Mouse (Mus musculus): ENCODE measurements at regions not wholly inside any gene's neighbourhood (a gene's known extent, or its start where the extent isn't known, plus 50 kb on each side); places are given as distances from the start of the nearest gene placed in this dataset.
"Not testable (repeated sequence)": the region's sequence is repeated elsewhere in the genome, so short reads cannot be mapped to it uniquely, and the experiment has no call there.

DNA sequence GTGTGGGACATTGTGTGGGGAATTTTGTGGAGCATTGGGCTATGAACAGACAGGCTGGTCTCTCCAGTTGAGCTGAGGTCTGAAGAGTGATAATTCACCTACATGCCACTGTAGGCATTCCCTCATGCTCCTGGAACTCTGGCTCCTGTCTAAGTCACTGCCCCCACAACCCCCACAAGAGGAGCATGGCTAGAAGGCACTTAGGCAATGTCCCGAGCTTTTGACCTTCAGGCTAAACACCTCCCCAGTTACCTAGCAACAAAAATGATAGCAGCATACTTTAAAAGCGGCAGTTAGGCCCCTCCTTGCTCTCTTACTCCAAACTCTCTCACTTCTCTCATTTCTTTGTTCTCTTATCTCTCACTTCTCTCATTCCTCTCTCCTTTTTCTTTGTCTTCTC, 620.7 kb upstream of the Gprin3 start:
- H3K4me3 ChIP-seq: no peak overlapping the region
- H3K27ac ChIP-seq: no peak overlapping the region
- intact Hi-C loops (cut with DNase I): loop anchor here (2.0 kb wide), 1 partner anchor 212 kb away; no protein-coding TSS in a partner anchor
- TF ChIP-seq CTCF (IDR thresholded peaks at IDR 0.05): no peak
- no peak for DNase-seq (ENCODE audit: extremely low spot score in 1 of 2, low spot score in 2 of 2)

DNA sequence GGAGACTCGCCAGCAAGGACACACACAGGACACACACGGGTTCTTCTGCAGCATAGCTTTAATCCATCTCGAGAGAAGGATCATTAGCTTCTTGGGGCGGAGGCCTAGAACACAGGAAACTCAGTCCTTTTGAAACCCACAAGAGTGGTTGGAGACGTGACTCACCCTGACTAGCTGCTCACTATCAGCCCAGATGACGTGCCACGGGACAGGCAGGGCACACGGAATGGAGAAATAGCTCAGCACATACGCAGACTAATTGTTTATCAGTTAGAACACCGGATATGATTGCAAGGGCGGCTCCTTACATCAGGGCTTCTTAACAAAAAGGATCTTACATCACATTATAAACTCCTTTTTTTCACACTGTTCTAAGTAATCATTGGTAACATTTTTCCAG, 619.4 kb upstream of the Gprin3 start:
- H3K27ac ChIP-seq; DNase-seq (ENCODE audit: extremely low spot score in 1 of 2, low spot score in 2 of 2); H3K4me3 ChIP-seq; intact Hi-C loops (cut with DNase I): not testable (repeated sequence)

- Histone ChIP-seq H3K27ac (no peak overlapping the region), H3K4me3 (no peak overlapping the region)
- intact Hi-C loops (cut with DNase I): no loop called here
- DNase-seq (ENCODE audit: extremely low spot score in 1 of 2, low spot score in 2 of 2): no peak
- TF ChIP-seq CTCF (IDR thresholded peaks at IDR 0.05): no peak
These were observed 618.7 kb upstream of the Gprin3 start for GRCm38 (mm10) chr6:60044751-60045150.
